In the genomic region with DNA sequence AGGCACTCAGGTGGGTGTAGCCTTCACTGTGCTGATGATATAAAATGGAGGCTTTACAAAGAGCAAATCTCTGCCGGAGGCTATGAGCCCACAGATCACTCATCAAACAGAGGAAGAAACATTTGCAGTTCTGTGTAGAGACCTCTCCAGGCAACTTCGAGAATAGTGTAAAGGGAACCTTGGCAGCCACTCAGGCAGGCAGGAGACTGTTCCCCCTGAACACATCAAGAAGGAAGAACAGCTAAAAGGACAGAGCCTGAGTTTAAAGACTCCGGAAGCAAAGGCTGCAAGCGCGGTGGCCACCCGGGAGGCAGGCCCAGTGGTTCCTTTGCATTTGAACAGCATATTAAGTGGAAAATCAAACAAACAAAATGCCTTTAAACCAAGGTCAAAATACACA, we compare ENCODE assay signal across 8 mouse cellular contexts. TPM values are rescaled to one million over a fixed set of nuclear protein-coding genes. Genes with fewer than 3 reads are reported as not detected.
DNase-seq lines count a peak whose midpoint lies in the region; ATAC-seq and TF ChIP-seq lines count a peak whose summit lies in the region.

No protein-coding gene starts in this region.

- H3K4me3 ChIP-seq in gastrocnemius, adult 2 months: peak overlapping the region; percentile 88
- peak overlapping the region; percentile 80 to 94 for H3K4me3 ChIP-seq in ES-E14 (ENCODE audit: insufficient read depth in 1 of 2, low read depth in 1 of 2, low read length in 2 of 2, poor library complexity in 1 of 2, severe bottlenecking in 1 of 2)
- H3K4me3 ChIP-seq in embryonic facial prominence, embryonic 15.5 days (replicated peaks): peak overlapping the region; percentile 74
- H3K4me3 ChIP-seq in liver, postnatal 0 days (ENCODE audit: low read depth, low read length): peak overlapping the region; percentile 75

- in situ Hi-C loops in ES-E14 (cut with MboI; ENCODE audit: low sequenced_read_pairs in 2 of 2, unreplicated experiment in 2 of 2): no loop called here

- no peaks in the 10 kb centered on the region for H3K9me3 ChIP-seq in ES-E14 (ENCODE audit: control insufficient read depth, insufficient read depth, low read depth, low read length)
- no peaks in the 10 kb centered on the region for H3K9me3 ChIP-seq in embryonic facial prominence, embryonic 15.5 days (replicated peaks)
- no peaks in the 10 kb centered on the region for H3K9me3 ChIP-seq in liver, postnatal 0 days (ENCODE audit: low read length)

- peak overlapping the region; percentile 73 for H3K4me2 ChIP-seq in embryonic facial prominence, embryonic 15.5 days (replicated peaks)
- peak overlapping the region; percentile 69 for H3K4me2 ChIP-seq in liver, postnatal 0 days (ENCODE audit: low read depth, low read length)

- no peaks in the 10 kb centered on the region; the same call in 1 of the 2 replicates for H3K27me3 ChIP-seq in embryonic facial prominence, embryonic 15.5 days
- no peaks in the 10 kb centered on the region for H3K27me3 ChIP-seq in liver, postnatal 0 days (ENCODE audit: insufficient read depth, low read length)

- no peak for TF ChIP-seq CTCF in gastrocnemius, adult 2 months (IDR thresholded peaks at IDR 0.05)
- no peak for TF ChIP-seq CTCF in liver, postnatal 0 days (IDR thresholded peaks at IDR 0.05; ENCODE audit: low read depth)

- peaks cover 15 to 21% of the 10 kb centered on the region in 2 experiments for H3K4me1 ChIP-seq in ES-E14 (ENCODE audit: control insufficient read depth in 2 of 2, insufficient read depth in 2 of 2, low read length in 2 of 2, poor library complexity in 1 of 2)
- peaks cover 57% of the 10 kb centered on the region for H3K4me1 ChIP-seq in embryonic facial prominence, embryonic 15.5 days
- H3K4me1 ChIP-seq in liver, postnatal 0 days (ENCODE audit: insufficient read depth): peaks cover 35% of the 10 kb centered on the region

- intact Hi-C loops in gastrocnemius, adult 2 months (cut with DNase I): loop anchor here (5.0 to 10.0 kb wide), 3 partner anchors 157 to 1596 kb away; no protein-coding TSS in a partner anchor

- no peaks in the 10 kb centered on the region for H3K36me3 ChIP-seq in ES-E14 (ENCODE audit: control insufficient read depth, insufficient read depth, low read length, poor library complexity, severe bottlenecking)
- H3K36me3 ChIP-seq in embryonic facial prominence, embryonic 15.5 days: no peaks in the 10 kb centered on the region
- no peaks in the 10 kb centered on the region for H3K36me3 ChIP-seq in liver, postnatal 0 days (replicated peaks; ENCODE audit: insufficient read depth, low read length)

- H3K9ac ChIP-seq in ES-E14 (ENCODE audit: insufficient read depth, low read depth, low read length, poor library complexity, severe bottlenecking): no peak overlapping the region
- peak overlapping the region; percentile 23; the same call in 1 of the 2 replicates for H3K9ac ChIP-seq in embryonic facial prominence, embryonic 15.5 days
- peak overlapping the region; percentile 78 for H3K9ac ChIP-seq in liver, postnatal 0 days (replicated peaks)

- no peak for DNase-seq in gastrocnemius, adult 2 months
- DNase-seq in gastrocnemius, adult 18-20 months (ENCODE audit: low spot score): no peak
- no peak for DNase-seq in ES-E14 (ENCODE audit: low read depth, low spot score)
- peak; percentile 61 for DNase-seq in induced T-regulatory cell, adult 2 months (ENCODE audit: low read depth)
- no peak for DNase-seq in liver, postnatal 0 days
- DNase-seq in right cerebral cortex, adult 2 months (ENCODE audit: low spot score in 2 of 2): peak; percentile 35 to 65
- no peak for DNase-seq in urinary bladder, postnatal 25 days (ENCODE audit: low spot score)

- peak overlapping the region; percentile 97 for H3K27ac ChIP-seq in gastrocnemius, adult 2 months
- peak overlapping the region; percentile 73; the same call in 1 of the 2 replicates for H3K27ac ChIP-seq in ES-E14 (ENCODE audit: insufficient read depth, low read depth, low read length, poor library complexity, severe bottlenecking)
- H3K27ac ChIP-seq in embryonic facial prominence, embryonic 15.5 days (replicated peaks): no peak overlapping the region; the same call in 1 of the 2 replicates
- peak overlapping the region; percentile 94 for H3K27ac ChIP-seq in liver, postnatal 0 days (ENCODE audit: low read depth)

- TF ChIP-seq EP300 in liver, postnatal 0 days (IDR thresholded peaks at IDR 0.05; ENCODE audit: low read depth): no peak

- ATAC-seq in embryonic facial prominence, embryonic 15.5 days (ENCODE audit: insufficient number of reproducible peaks, low FRiP score, low TSS enrichment, low read depth): no peak
- ATAC-seq in liver, postnatal 0 days: no peak

- WGBS in embryonic facial prominence, embryonic 15.5 days: 3% methylated on average over 6 of the region's 6 CpGs
- 3% methylated on average over 6 of the region's 6 CpGs for WGBS in liver, postnatal 0 days (ENCODE audit: insufficient replicate concordance)

TF ChIP-seq in ES-E14, 5 proteins besides CTCF, POLR2A, EP300 and RAD21:
- TF ChIP-seq ZC3H11A (IDR thresholded peaks at IDR 0.05; ENCODE audit: borderline replicate concordance, low read depth, low read length) (no peak), HCFC1 (IDR thresholded peaks at IDR 0.05; ENCODE audit: borderline replicate concordance, insufficient read depth, low read length) (no peak), MAFK (IDR thresholded peaks at IDR 0.05; ENCODE audit: insufficient read depth, low read depth, low read length) (no peak), CHD2 (IDR thresholded peaks at IDR 0.05; ENCODE audit: low read depth, low read length) (no peak), ZNF384 (IDR thresholded peaks at IDR 0.05; ENCODE audit: low read depth, low read length) (no peak)

RNA-seq across cellular contexts. Expression of a gene that starts 2.2 kb away (rescaled TPM):
- 100 to 1,000 TPM; 140 to 141 TPM for total RNA-seq in gastrocnemius, adult 2 months (2021)
- 100 to 1,000 TPM; 150 to 159 TPM for total RNA-seq in gastrocnemius, adult 18-20 months (2021)
- total RNA-seq in ES-E14 (2012; rRNA removed): 75.0 and 92.5 TPM in 2 replicates
- polyA plus RNA-seq in embryonic facial prominence, embryonic 15.5 days (2015; fragmentation: Nextera tagmentation; extraction: Ambion mirVana): 73.5 and 74.7 TPM in 2 replicates
- polyA plus RNA-seq in liver, postnatal 0 days (2015; fragmentation: Nextera tagmentation; extraction: Ambion mirVana): 37.0 and 39.4 TPM in 2 replicates

Comparison
In these comparisons a context has a peak if more than half of its experiments do, and no peak if none do; other contexts are left out.
1. DNase-seq: peak in induced T-regulatory cell, adult 2 months (single experiment) and right cerebral cortex, adult 2 months (2 of 2); none in gastrocnemius, adult 2 months (single experiment), gastrocnemius, adult 18-20 months (single experiment), ES-E14 (single experiment), liver, postnatal 0 days (single experiment) and urinary bladder, postnatal 25 days (single experiment).
2. Peak in every context shown above with its lines, with median percentiles within 50 percentile points of each other: H3K4me3 ChIP-seq.